Mouse (Mus musculus): ENCODE measurements around the gene Adam23. TPM values are rescaled to one million over a fixed set of nuclear protein-coding genes. Genes with fewer than 3 reads are reported as not detected.
A peak's percentile ranks its signal among the peaks of the same experiment; 100 is the strongest.
"Not testable (repeated sequence)": the region's sequence is repeated elsewhere in the genome, so short reads cannot be mapped to it uniquely, and the experiment has no call there.

The Adam23 gene
- polyA plus RNA-seq, 1 experiment from 2014 or later: 13.6 TPM

DNA sequence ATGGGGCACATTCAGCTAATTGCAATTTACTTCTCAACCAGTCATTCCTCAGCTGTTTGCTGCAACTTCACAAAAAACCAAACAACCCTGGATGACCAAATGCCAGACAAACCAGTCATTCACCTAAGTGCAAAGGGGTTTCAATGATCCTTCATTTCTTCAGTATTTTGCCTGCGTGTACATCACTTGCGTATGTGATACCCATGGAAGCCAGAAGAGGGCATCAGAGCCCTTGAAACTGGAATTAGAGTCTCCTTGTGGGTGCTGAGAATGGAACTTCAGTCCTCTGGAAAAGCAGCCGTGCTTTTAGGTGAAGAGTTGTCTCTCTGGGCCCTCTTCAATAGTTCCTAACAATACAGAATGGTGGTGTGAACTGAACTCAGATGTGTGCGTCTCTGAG is 163.9 kb downstream of the Adam23 start:
- Histone ChIP-seq H3K9me3 (no peaks in the 10 kb centered on the region), H3K4me2 (no peak overlapping the region), H3K36me3 (no peaks in the 10 kb centered on the region), H3K27ac (replicated peaks) (no peak overlapping the region), H3K27me3 (peaks cover 2% of the 10 kb centered on the region; the same call in 1 of the 2 replicates), H3K4me1 (replicated peaks) (peaks cover 5% of the 10 kb centered on the region), H3K4me3 (no peak overlapping the region), H3K9ac (no peak overlapping the region)
- ATAC-seq (ENCODE audit: low FRiP score, low read depth): no peak
- WGBS: 92% methylated on average over 4 of the region's 4 CpGs

- Histone ChIP-seq H3K4me1 (replicated peaks) (peaks cover 5% of the 10 kb centered on the region), H3K36me3 (no peaks in the 10 kb centered on the region), H3K9me3 (no peaks in the 10 kb centered on the region), H3K27me3 (peaks cover 2% of the 10 kb centered on the region; the same call in 1 of the 2 replicates), H3K4me3 (peak overlapping the region; percentile 16; the same call in 1 of the 2 replicates), H3K9ac (no peak overlapping the region), H3K4me2 (peak overlapping the region; percentile 55), H3K27ac (replicated peaks) (no peak overlapping the region)
- WGBS: 3% methylated on average over 11 of the region's 11 CpGs
- ATAC-seq (ENCODE audit: low FRiP score, low read depth): no peak
These were observed 168.9 kb downstream of the Adam23 start for GRCm38 (mm10) chr1:63614594-63614993.

- Histone ChIP-seq H3K9me3 (no peaks in the 10 kb centered on the region), H3K4me3 (no peak within 1 kb of the TSS), H3K27me3 (peaks cover 2% of the 10 kb centered on the region; the same call in 1 of the 2 replicates), H3K4me2 (no peak within 1 kb of the TSS), H3K36me3 (no peaks in the 10 kb centered on the region), H3K27ac (replicated peaks) (no peak within 1 kb of the TSS), H3K4me1 (replicated peaks) (peaks cover 5% of the 10 kb centered on the region), H3K9ac (no peak within 1 kb of the TSS)
- ATAC-seq (ENCODE audit: low FRiP score, low read depth): no peak
- 77% methylated on average over 3 of the region's 3 CpGs for WGBS
These were observed 170.0 kb downstream of the Adam23 start, which contains the start of gene Gm39653 for GRCm38 (mm10) chr1:63615668-63616067. Gene Gm39653 (plus strand): TSS chr1:63615968.

- Histone ChIP-seq H3K36me3 (no peaks in the 10 kb centered on the region), H3K4me3 (no peak overlapping the region), H3K9ac (no peak overlapping the region), H3K9me3 (no peaks in the 10 kb centered on the region), H3K4me1 (replicated peaks) (no peaks in the 10 kb centered on the region), H3K4me2 (no peak overlapping the region), H3K27ac (replicated peaks) (no peak overlapping the region), H3K27me3 (no peaks in the 10 kb centered on the region)
- 40% methylated on average over 2 of the region's 2 CpGs for WGBS
- ATAC-seq (ENCODE audit: low FRiP score, low read depth): no peak
These were observed 182.5 kb downstream of the Adam23 start for GRCm38 (mm10) chr1:63628211-63628610.

GRCm38 (mm10) chr1:63630390-63630789 is 184.7 kb downstream of the Adam23 start:
- ATAC-seq (ENCODE audit: low FRiP score, low read depth); H3K27ac ChIP-seq (replicated peaks); H3K4me1 ChIP-seq (replicated peaks); H3K27me3 ChIP-seq; H3K9me3 ChIP-seq; H3K9ac ChIP-seq; H3K4me2 ChIP-seq; H3K36me3 ChIP-seq; H3K4me3 ChIP-seq: not testable (repeated sequence)

- no peak overlapping the region for H3K4me3 ChIP-seq
- 77% methylated on average over 6 of the region's 6 CpGs for WGBS
- no peak for ATAC-seq (ENCODE audit: low FRiP score, low read depth)
- no peaks in the 10 kb centered on the region for H3K4me1 ChIP-seq (replicated peaks)
- no peak overlapping the region for H3K27ac ChIP-seq (replicated peaks)
- H3K36me3 ChIP-seq: no peaks in the 10 kb centered on the region
- H3K9me3 ChIP-seq: no peaks in the 10 kb centered on the region
- no peak overlapping the region for H3K4me2 ChIP-seq
- H3K9ac ChIP-seq: no peak overlapping the region
- no peaks in the 10 kb centered on the region for H3K27me3 ChIP-seq
These were observed 194.2 kb downstream of the Adam23 start for GRCm38 (mm10) chr1:63639921-63640320.

Other genes starting within 250 kb of the Adam23 start
- 0.44 and 0.73 TPM in 2 replicates for gene Gpr1, start 231.3 kb upstream of the Adam23 start, polyA plus RNA-seq (2015; fragmentation: Nextera tagmentation; extraction: Ambion mirVana)
- gene Zdbf2, start 172.6 kb upstream of the Adam23 start, polyA plus RNA-seq (2015; fragmentation: Nextera tagmentation; extraction: Ambion mirVana): 30.4 and 37.8 TPM in 2 replicates
- not detected in 2 replicates for gene Gm39653, start 170.1 kb downstream of the Adam23 start, polyA plus RNA-seq (2015; fragmentation: Nextera tagmentation; extraction: Ambion mirVana)
- gene Dytn, start 241.0 kb downstream of the Adam23 start, polyA plus RNA-seq (2015; fragmentation: Nextera tagmentation; extraction: Ambion mirVana): 0.10 and 0.29 TPM in 2 replicates